In the genomic region with DNA sequence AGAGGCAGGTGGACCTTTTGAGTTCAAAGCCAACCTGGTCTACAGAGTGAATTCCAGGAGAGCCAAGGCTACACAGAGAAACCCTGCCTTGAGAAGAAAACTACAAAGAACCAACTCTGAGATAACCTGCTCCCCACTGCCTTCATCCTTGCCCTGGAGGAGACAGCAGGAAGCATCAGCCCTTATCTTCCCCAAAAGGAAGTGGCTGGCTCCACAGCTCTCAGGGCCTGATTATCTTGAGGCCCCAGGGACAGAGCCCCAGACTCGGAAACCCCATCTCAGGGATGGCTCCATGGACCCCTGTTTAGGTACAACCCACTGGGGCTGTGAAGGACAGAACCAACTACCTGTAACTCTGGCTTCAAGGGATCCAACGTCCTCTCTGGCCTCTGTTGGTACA, we compare ENCODE assay signal across 25 mouse cellular contexts. TPM values are rescaled to one million over a fixed set of nuclear protein-coding genes. Genes with fewer than 3 reads are reported as not detected.
DNase-seq lines count a peak whose midpoint lies in the region; ATAC-seq and TF ChIP-seq lines count a peak whose summit lies in the region.
"Had no signal": no experiment of that assay in that cellular context is flagged by ENCODE, and none has a peak within 500 bp of the region (broad histone marks: within the 10 kb centered on the region; RNA-seq: fewer than 3 reads in every experiment).

No protein-coding gene starts in this region.

- no peak overlapping the region for H3K4me2 ChIP-seq in liver, embryonic 12.5 days
- H3K4me2 ChIP-seq: forebrain, embryonic 15.5 days; hindbrain, embryonic 12.5 days; limb, embryonic 12.5 days; liver, embryonic 15.5 days; lung, embryonic 15.5 days had no signal

- no peak overlapping the region for H3K4me3 ChIP-seq in liver, embryonic 12.5 days
- no peak overlapping the region for H3K4me3 ChIP-seq in layer of hippocampus, adult 2 months
- H3K4me3 ChIP-seq: forebrain, embryonic 15.5 days; hindbrain, embryonic 12.5 days; limb, embryonic 12.5 days; liver, embryonic 15.5 days; lung, embryonic 15.5 days had no signal

- 7% methylated on average over 2 of the region's 2 CpGs for WGBS in liver, embryonic 12.5 days (ENCODE audit: insufficient replicate concordance)

- H3K36me3 ChIP-seq in liver, embryonic 12.5 days: no peaks in the 10 kb centered on the region
- H3K36me3 ChIP-seq: forebrain, embryonic 15.5 days; hindbrain, embryonic 12.5 days; limb, embryonic 12.5 days; liver, embryonic 15.5 days; lung, embryonic 15.5 days had no signal

- ATAC-seq in common myeloid progenitor, adult 5-6 weeks (replicated peaks; ENCODE audit: low read depth, poor library complexity, severe bottlenecking): peak; percentile 76
- peak; percentile 25; the same call in 1 of the 2 replicates for ATAC-seq in liver, embryonic 12.5 days
- no peak for ATAC-seq in activated CD4-positive, CD25-positive, alpha-beta regulatory T cell, adult 4 months
- ATAC-seq: CD4-positive, CD25-positive, alpha-beta regulatory T cell, adult 4 months; forebrain, embryonic 15.5 days; intestine, embryonic 16.5 days had no signal

- no peaks in the 10 kb centered on the region for H3K9me3 ChIP-seq in liver, embryonic 12.5 days (replicated peaks)
- H3K9me3 ChIP-seq: forebrain, embryonic 15.5 days; hindbrain, embryonic 12.5 days; limb, embryonic 12.5 days; liver, embryonic 15.5 days; lung, embryonic 15.5 days had no signal

- no peak overlapping the region for H3K27ac ChIP-seq in liver, embryonic 12.5 days
- H3K27ac ChIP-seq in layer of hippocampus, adult 2 months: no peak overlapping the region
- H3K27ac ChIP-seq: forebrain, embryonic 15.5 days; hindbrain, embryonic 12.5 days; kidney, postnatal 0 days; liver, embryonic 15.5 days; lung, embryonic 15.5 days had no signal

- peak; percentile 68 for DNase-seq in heart, adult 11 months
- DNase-seq in heart, postnatal 4 days: no peak
- peak; percentile 66 for DNase-seq in 416B (ENCODE audit: low read depth)
- DNase-seq in layer of hippocampus, adult 2 months (ENCODE audit: low spot score in 2 of 2): no peak
- no peak for DNase-seq in gastrocnemius, postnatal 10 days
- DNase-seq: adrenal gland, postnatal 14 days; cerebellum, adult 11 months; cerebellum, adult 9-11 months; heart, postnatal 14 days; kidney, adult 8-10 months; layer of hippocampus, adult 9-11 months; midbrain, embryonic 14.5 days; thymus, adult 2 months; thymus, postnatal 36 days had no signal

- peaks cover 28% of the 10 kb centered on the region for H3K4me1 ChIP-seq in liver, embryonic 12.5 days
- H3K4me1 ChIP-seq: forebrain, embryonic 15.5 days; lung, embryonic 15.5 days had no signal

- H3K9ac ChIP-seq in liver, embryonic 12.5 days: no peak overlapping the region
- H3K9ac ChIP-seq: forebrain, embryonic 15.5 days; hindbrain, embryonic 12.5 days; limb, embryonic 12.5 days; liver, embryonic 15.5 days; lung, embryonic 15.5 days had no signal

- 0 out of 2 replicates have a peak, but pooled peaks cover 4% of the 10 kb centered on the region for H3K27me3 ChIP-seq in liver, embryonic 12.5 days (replicated peaks)
- H3K27me3 ChIP-seq: forebrain, embryonic 15.5 days; hindbrain, embryonic 12.5 days; liver, embryonic 15.5 days; lung, embryonic 15.5 days had no signal

- TF ChIP-seq CTCF in layer of hippocampus, adult 2 months (conservative IDR thresholded peaks at IDR 0.05): no peak

RNA-seq across cellular contexts. Expression of gene Phykpl, which starts 40.1 kb away (rescaled TPM):
- 10 to 100 TPM; 11.7 to 12.3 TPM for total RNA-seq in heart, postnatal 4 days (2021)
- total RNA-seq in common myeloid progenitor, adult 5-6 weeks (2017): 16.1 and 21.2 TPM in 2 replicates
- polyA plus RNA-seq in liver, embryonic 12.5 days (2016; fragmentation: Nextera tagmentation; extraction: Ambion mirVana): 20.1 and 22.2 TPM in 2 replicates
- 10 to 100 TPM; 23.9 to 29.7 TPM for polyA plus RNA-seq in activated CD4-positive, CD25-positive, alpha-beta regulatory T cell, adult 4 months (2017; shearing (Covaris generic))
- 1 to 10 TPM; 8.1 to 9.4 TPM for total RNA-seq in layer of hippocampus, adult 2 months (2021)
- total RNA-seq in gastrocnemius, postnatal 10 days (2021): 10 to 100 TPM; 18.9 to 21.7 TPM

Comparison
In these comparisons a context has a peak if more than half of its experiments do, and no peak if none do; other contexts are left out.
1. DNase-seq: peak in heart, adult 11 months (single experiment) and 416B (single experiment); none in heart, postnatal 4 days (single experiment), layer of hippocampus, adult 2 months (0 of 2) and gastrocnemius, postnatal 10 days (single experiment).